Comparison of ENCODE assay signal across 8 mouse cellular contexts in genomic region chr1:136466143-136466811, GRCm38 (mm10). TPM values are rescaled to one million over a fixed set of nuclear protein-coding genes. Genes with fewer than 3 reads are reported as not detected.
DNase-seq lines count a peak whose midpoint lies in the region; ATAC-seq and TF ChIP-seq lines count a peak whose summit lies in the region.

TSS of gene Kif14 (plus strand) at chr1:136466343.

- peak; percentile 97 for DNase-seq in 3134 (ENCODE audit: extremely low read depth, insufficient read length, low spot score)
- DNase-seq in adrenal gland, postnatal 36 days: peak; percentile 97 to 99
- DNase-seq in heart, adult 2 months: peak; percentile 92 to 93
- peak; percentile 97 for DNase-seq in kidney, adult 8-10 months
- DNase-seq in spleen, postnatal 10 days (ENCODE audit: low spot score in 2 of 2): peak; percentile 94 to 99

- H3K27me3 ChIP-seq in embryonic facial prominence, embryonic 13.5 days: no peaks in the 10 kb centered on the region
- no peaks in the 10 kb centered on the region for H3K27me3 ChIP-seq in heart, adult 2 months (ENCODE audit: control insufficient read depth, insufficient read depth, low read length)
- H3K27me3 ChIP-seq in limb, embryonic 13.5 days: no peaks in the 10 kb centered on the region
- H3K27me3 ChIP-seq in midbrain, embryonic 16.5 days (ENCODE audit: control insufficient read depth, insufficient read depth, low read depth, low read length): no peaks in the 10 kb centered on the region

- H3K9ac ChIP-seq in embryonic facial prominence, embryonic 13.5 days: peak within 1 kb of the TSS; percentile 72
- H3K9ac ChIP-seq in heart, adult 2 months (ENCODE audit: low read depth, low read length): no peak within 1 kb of the TSS
- H3K9ac ChIP-seq in limb, embryonic 13.5 days: peak within 1 kb of the TSS; percentile 70
- peak within 1 kb of the TSS; percentile 52; the same call in 1 of the 2 replicates for H3K9ac ChIP-seq in midbrain, embryonic 16.5 days (ENCODE audit: low read depth, low read length)

- no peak for TF ChIP-seq CTCF in heart, adult 2 months (IDR thresholded peaks at IDR 0.05)

- peak within 1 kb of the TSS; percentile 93 for H3K4me2 ChIP-seq in embryonic facial prominence, embryonic 13.5 days
- peak within 1 kb of the TSS; percentile 98 for H3K4me2 ChIP-seq in limb, embryonic 13.5 days (replicated peaks)
- H3K4me2 ChIP-seq in midbrain, embryonic 16.5 days (ENCODE audit: low read length): peak within 1 kb of the TSS; percentile 100

- peaks cover 30% of the 10 kb centered on the region for H3K4me1 ChIP-seq in embryonic facial prominence, embryonic 13.5 days
- no peaks in the 10 kb centered on the region for H3K4me1 ChIP-seq in heart, adult 2 months (ENCODE audit: control insufficient read depth, insufficient read depth, low read length)
- H3K4me1 ChIP-seq in limb, embryonic 13.5 days: peaks cover 13% of the 10 kb centered on the region
- peaks cover 5% of the 10 kb centered on the region for H3K4me1 ChIP-seq in midbrain, embryonic 16.5 days (ENCODE audit: control insufficient read depth, insufficient read depth, low read length)

- peak within 1 kb of the TSS; percentile 67 for H3K4me3 ChIP-seq in embryonic facial prominence, embryonic 13.5 days
- H3K4me3 ChIP-seq in heart, adult 2 months: peak within 1 kb of the TSS; percentile 58
- H3K4me3 ChIP-seq in limb, embryonic 13.5 days: peak within 1 kb of the TSS; percentile 70
- H3K4me3 ChIP-seq in midbrain, embryonic 16.5 days (ENCODE audit: low read depth, low read length): peak within 1 kb of the TSS; percentile 55

- no peaks in the 10 kb centered on the region for H3K79me2 ChIP-seq in heart, adult 2 months (replicated peaks; ENCODE audit: control insufficient read depth, insufficient read depth, low read length)

- intact Hi-C loops in heart, adult 2 months (cut with DNase I): loop anchor here (5.0 kb wide), 1 partner anchor 56 kb away; no protein-coding TSS in a partner anchor

- H3K27ac ChIP-seq in embryonic facial prominence, embryonic 13.5 days: no peak within 1 kb of the TSS
- H3K27ac ChIP-seq in heart, adult 2 months: no peak within 1 kb of the TSS
- no peak within 1 kb of the TSS for H3K27ac ChIP-seq in limb, embryonic 13.5 days
- H3K27ac ChIP-seq in midbrain, embryonic 16.5 days (ENCODE audit: low read length): no peak within 1 kb of the TSS

- no peak for TF ChIP-seq EP300 in heart, adult 2 months (IDR thresholded peaks at IDR 0.05; ENCODE audit: insufficient read depth, low read depth, low read length)

- no peak for TF ChIP-seq POLR2A in heart, adult 2 months (IDR thresholded peaks at IDR 0.05; ENCODE audit: insufficient read depth, low read depth, low read length)

- ATAC-seq in embryonic facial prominence, embryonic 13.5 days (ENCODE audit: insufficient number of reproducible peaks, insufficient read depth, low FRiP score, low TSS enrichment, low read depth): peak; percentile 99
- peak; percentile 99 for ATAC-seq in limb, embryonic 13.5 days (ENCODE audit: low FRiP score, low read depth)
- peak; percentile 98 for ATAC-seq in midbrain, embryonic 16.5 days

- no peaks in the 10 kb centered on the region for H3K9me3 ChIP-seq in embryonic facial prominence, embryonic 13.5 days
- H3K9me3 ChIP-seq in limb, embryonic 13.5 days: no peaks in the 10 kb centered on the region
- H3K9me3 ChIP-seq in midbrain, embryonic 16.5 days (replicated peaks; ENCODE audit: control insufficient read depth, low read length, poor library complexity, severe bottlenecking): no peaks in the 10 kb centered on the region

- H3K36me3 ChIP-seq in embryonic facial prominence, embryonic 13.5 days: peaks cover 11% of the 10 kb centered on the region
- H3K36me3 ChIP-seq in heart, adult 2 months (ENCODE audit: control insufficient read depth, insufficient read depth, low read length): no peaks in the 10 kb centered on the region
- peaks cover 21% of the 10 kb centered on the region for H3K36me3 ChIP-seq in limb, embryonic 13.5 days
- H3K36me3 ChIP-seq in midbrain, embryonic 16.5 days (ENCODE audit: control insufficient read depth, insufficient read depth, low read length): no peaks in the 10 kb centered on the region

- under 1% methylated on average over 52 of the region's 52 CpGs for WGBS in embryonic facial prominence, embryonic 13.5 days
- under 1% methylated on average over 52 of the region's 52 CpGs for WGBS in heart, adult 2 months
- WGBS in limb, embryonic 13.5 days: under 1% methylated on average over 52 of the region's 52 CpGs
- WGBS in midbrain, embryonic 16.5 days: under 1% methylated on average over 52 of the region's 52 CpGs

RNA-seq across cellular contexts. Expression of gene Kif14, which starts in this region (rescaled TPM):
- total RNA-seq in adrenal gland, postnatal 36 days (2021): under 1 TPM; 0.73 to 0.79 TPM
- polyA plus RNA-seq in embryonic facial prominence, embryonic 13.5 days (2015; fragmentation: Nextera tagmentation; extraction: Ambion mirVana): 7.2 and 8.2 TPM in 2 replicates
- total RNA-seq in heart, adult 2 months (2021): under 1 TPM; 0.08 to 0.30 TPM
- polyA plus RNA-seq in heart, adult 2 months (2012; rRNA removed): 0.02 and 0.03 TPM in 2 replicates
- polyA plus RNA-seq in limb, embryonic 13.5 days (2015; fragmentation: Nextera tagmentation; extraction: Ambion mirVana): 5.8 and 6.5 TPM in 2 replicates
- 0.54 and 0.62 TPM in 2 replicates for polyA plus RNA-seq in midbrain, embryonic 16.5 days (2015; fragmentation: Nextera tagmentation; extraction: Ambion mirVana)

Comparison
In these comparisons a context has a peak if more than half of its experiments do, and no peak if none do; other contexts are left out.
1. Peak in DNase-seq in adrenal gland, postnatal 36 days; RNA of the gene not detected or under 1 TPM.
2. Peak in DNase-seq and H3K4me3 ChIP-seq in heart, adult 2 months; RNA of the gene not detected or under 1 TPM.
3. Peak in ATAC-seq, H3K4me3 ChIP-seq, H3K9ac ChIP-seq and H3K4me2 ChIP-seq in midbrain, embryonic 16.5 days; RNA of the gene not detected or under 1 TPM.